Mouse (Mus musculus) gastrocnemius, adult 18-20 months (tissue): ENCODE results near the gene Xpot. TPM values are rescaled to one million over a fixed set of nuclear protein-coding genes. Genes with fewer than 3 reads are reported as not detected.
A peak's percentile ranks its signal among the peaks of the same experiment; 100 is the strongest.

Experiments used
- DNase-seq: peaks from one replicate; pipeline ENCODE4 v3.0.0; 2021; ENCODE audit warnings: low spot score
- long read RNA-seq, 2 experiments: library from polyadenylated mRNA; stranded (forward); transcript quantifications; one replicate each; pipeline ENCODE4 v2.0.0; 2021
- total RNA-seq, 2 experiments: library from RNA; stranded (reverse); gene quantifications; 2 replicates each; pipeline ENCODE4 v1.2.3; 2021

Gene Xpot
- 10 to 100 TPM; 23.9 to 27.7 TPM for total RNA-seq
- long read RNA-seq, experiment 1, partial matches to known transcripts: 0 of 24 reads
- long read RNA-seq, experiment 1, other reads (novel, unspliced or antisense): 24 of 24 reads
- long read RNA-seq, experiment 2, full-length matches to known transcripts: 3 of 18 reads
- long read RNA-seq, experiment 2, partial matches to known transcripts: 1 of 18 reads
- long read RNA-seq, experiment 2, other reads (novel, unspliced or antisense): 14 of 18 reads

DNA sequence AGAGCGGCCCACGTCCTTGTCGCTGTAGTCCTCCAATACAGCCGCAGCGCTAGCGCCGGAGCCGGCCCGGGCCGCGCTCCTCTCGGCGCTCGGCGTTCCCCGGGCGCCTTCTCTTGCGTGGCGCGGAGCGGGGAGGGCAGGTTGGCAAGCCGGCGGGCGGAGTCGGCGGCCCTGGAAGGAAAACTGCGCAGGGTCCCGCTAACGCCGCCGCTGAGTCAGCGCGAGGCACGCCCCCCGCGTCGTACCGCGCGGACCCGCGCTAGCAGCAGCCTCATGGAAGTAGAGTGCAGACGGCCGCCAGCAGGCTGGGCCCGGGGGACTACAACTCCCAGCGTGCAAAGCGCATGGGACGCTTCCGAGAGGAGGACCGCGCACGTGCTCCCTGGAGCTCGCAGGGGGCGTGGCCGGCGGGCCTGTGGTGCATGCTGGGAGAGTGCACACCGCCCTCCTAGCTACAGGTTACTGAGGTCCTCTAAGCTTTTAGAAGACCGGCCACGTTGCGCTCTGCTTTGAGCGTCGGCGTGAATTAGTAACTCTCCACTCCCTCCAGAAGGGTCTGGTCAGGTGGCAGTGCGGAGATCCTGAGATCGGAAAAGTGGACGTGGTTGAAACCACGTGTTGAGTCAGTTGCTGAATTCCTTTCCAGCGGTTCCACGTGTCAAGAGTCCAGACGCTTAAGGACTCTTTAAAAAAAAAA is at the start of gene Xpot:
Gene Xpot, minus strand, starts transcription at position 147 of the 697 bp plus-strand sequence.
- peak; percentile 97 for DNase-seq

DNA sequence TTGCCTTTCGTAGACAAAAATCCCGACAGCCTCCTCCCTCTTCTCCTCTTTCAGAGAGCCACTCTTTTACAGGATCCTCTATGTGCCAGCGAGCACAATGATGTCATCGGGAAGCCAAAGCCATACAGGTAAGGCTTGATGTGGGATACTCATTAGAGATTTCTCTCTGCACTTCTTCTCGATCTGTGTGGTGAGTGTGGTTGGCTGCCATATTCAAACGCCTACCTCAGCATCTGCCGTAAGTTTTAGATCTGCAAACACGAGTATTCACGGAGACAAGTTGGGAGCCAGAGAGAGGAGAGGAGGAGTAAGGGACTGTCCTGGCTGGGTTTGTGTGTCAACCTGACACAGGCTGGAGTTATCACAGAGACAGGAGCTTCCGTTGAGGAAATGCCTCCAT is 43.0 kb upstream of the Xpot start:
- DNase-seq: no peak

DNA sequence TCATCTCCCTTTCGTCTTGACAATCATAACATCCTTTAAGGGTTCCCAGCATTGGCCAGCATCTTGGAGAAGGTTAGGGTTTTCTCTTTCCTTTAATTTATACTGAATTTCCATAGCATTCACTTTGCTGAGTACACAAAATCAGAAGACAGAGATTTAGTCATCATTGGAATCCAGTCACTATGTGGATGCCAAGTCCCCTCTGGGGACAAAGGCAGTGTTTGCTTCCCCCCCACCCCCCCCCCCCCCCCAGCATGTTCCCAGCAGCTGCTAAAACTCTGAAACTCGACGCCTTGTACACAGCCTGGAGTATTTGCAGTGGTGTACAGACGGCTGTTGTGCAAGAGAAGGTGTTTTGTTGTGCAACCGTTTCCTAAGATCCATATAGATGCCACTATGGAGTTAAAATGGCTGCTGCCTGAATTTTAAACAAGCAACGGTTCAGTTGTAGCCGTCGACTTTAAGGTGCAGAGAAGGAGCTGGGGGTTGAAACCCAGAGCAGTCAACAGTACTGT is 39.6 kb upstream of the Xpot start:
- DNase-seq: no peak

DNA sequence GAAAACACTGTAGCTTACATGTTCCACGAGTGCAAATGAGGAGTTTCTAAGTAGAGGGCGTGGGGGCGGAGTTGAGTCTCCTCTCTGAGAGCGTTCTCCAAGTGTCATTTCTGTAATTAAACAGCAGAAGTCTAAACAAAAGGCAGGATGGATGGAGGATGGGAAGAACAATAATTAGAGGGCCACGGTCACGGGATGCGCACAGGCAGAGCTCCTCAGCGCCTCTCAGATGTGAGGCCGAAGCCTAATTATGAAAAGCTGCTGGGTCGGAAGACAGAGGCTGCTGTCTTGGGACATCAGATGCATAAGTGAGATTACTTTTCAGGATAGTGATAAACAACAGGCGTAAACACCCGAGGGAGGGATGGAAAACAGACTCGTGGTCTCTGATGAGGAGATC is 37.5 kb upstream of the Xpot start:
- DNase-seq: no peak

DNA sequence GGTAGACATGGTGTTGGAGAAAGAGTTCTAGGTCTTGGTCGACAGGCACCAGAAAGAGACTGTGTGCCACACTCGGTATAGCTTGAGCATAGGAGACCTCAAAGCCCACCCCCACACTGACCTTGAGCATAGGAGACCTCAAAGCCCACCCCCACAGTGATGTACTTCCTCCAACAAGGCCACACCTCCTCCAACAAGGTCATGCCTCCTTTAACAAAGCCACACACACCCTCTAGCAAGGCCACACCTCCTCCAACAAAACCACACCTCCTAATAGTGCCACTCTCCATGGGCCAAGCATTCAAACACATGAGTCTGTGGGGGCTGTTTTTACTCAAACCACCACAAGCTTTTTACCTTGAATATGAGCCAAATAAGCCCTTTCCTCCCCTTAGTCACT is 36.6 kb upstream of the Xpot start:
- no peak for DNase-seq

DNA sequence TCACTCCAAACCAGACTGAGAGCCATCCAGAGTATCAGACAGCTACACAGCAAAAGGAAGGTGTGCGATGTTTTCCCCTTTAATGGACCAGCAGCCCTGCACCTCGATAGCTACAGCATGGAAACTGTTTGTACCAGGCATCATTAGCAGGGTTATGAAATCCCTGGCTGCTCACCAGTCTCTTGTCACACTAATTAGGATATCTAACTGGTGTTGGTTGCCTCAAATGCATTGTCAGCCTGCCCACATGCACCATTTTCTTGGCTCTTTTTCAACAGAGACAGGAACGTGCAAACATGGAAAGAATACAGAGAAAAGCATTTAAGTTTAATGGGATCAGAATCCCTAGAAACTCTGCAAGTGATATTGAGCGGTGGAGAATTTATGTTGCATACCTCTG is 29.8 kb upstream of the Xpot start:
- no peak for DNase-seq

DNA sequence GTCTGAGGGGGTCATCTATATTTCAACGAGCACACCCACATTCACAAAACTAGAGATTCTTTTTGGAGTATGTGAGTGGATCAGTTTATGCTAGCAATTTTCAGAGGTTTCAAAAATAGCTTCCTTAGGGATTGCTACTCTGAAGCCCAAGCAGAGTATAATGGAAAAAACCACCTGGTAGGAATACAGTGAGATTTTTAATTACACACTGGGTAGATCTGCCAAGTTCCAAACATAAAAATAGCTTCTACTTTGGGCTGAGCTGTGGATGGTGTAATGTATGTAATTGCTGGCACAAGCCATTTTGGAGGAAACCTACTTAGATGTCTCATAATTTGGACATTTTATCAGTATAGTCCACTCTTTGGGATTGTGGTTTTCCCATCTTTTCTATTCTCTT is 26.9 kb upstream of the Xpot start:
- DNase-seq: no peak

DNA sequence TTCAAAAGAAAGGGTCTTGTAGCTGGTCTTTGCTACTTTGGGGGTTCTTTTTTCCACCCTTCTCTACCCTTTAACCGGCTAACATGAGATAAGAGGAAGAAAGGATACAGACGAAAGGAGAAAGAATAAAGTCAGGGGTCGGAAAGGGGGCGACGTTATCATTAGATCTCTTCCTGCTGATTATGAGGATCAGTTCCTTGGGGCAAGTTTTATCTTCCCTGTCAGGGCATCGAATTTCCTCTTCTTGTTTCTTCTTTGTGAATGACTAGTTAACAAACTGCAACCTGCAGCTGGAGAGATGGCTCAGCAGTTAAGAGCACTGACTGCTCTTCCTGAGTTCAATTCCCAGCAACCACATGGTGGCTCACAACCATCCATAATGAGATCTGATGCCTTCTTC is 20.2 kb upstream of the Xpot start:
- DNase-seq: no peak

DNA sequence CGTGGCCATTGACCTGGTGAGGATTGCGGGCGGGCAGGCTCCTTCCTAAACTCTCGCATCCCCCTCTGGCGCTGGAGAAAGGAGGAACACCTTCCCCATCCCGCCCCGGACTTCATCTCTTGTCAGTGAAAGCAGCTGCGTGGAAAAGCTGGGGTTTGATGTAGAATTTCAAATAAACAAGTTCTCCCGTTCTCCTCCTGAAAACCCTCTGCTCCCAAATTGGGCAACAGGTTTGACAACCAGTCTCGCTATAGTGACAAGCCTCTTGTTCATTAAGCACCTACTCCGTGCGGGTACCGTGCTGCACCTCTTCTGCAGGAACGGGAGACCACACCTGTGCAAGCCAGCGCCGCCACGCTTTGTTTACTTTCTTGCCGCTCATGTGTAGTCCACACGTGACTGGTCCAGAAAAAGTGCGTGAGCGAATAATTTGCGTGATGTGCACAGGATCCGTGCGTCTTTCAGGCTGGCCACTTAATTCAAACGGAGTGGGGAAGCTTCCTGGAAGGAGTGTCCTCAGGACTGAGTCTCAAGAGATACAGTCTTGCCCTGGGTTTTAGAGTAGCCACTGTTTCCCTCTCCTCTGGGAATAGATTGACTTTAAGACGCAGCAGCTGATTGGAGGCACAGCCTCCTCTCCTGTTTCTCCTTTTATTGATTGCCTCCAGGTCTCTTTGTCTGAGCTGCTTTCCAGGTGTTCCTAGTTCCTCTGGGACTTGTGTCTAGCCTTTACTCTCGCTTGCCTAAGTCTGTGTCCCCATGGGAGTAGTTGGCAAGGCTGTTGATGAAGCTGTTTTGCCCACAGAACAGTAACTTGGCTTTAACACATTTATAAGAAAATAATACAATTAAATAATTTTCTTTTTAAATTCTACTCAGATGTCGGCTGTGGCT is 16.2 kb upstream of the Xpot start:
- no peak for DNase-seq

DNA sequence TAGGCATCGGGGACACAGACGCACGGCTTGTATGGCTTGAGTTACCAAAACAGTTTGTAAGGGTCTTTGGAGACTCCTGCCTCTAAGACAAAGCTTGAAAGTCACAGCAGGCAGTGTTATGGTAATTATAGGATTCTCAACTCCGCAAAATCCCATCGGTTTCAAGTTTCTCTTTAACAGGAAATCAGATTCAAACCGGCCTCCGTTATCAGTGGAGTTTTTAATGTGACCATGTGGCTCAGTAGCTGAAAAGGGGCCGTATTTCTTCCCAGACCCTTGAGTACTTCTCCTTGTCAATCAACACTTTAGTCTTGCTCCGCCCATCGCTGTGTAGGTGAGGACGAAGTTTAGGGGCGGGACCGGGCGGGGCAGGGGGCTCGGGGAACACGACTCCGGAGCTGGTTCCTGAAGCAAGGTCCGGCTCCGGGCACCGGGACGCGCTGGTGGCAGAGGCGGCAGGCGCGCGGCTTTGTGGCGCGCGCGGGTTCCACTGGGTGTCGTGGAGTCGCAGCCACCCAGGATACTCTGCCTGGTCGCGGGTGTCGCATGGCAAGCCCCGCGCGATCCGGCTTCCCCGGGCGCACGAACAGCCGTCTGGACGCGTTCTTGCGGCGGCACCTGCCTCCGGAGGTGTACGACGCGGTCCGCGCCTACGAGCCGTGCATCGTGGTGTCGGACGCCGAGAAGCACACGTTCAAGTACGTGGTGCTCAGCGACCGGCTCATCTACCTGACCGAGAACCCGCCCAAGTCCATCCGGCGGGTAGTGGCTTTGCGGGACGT is 15.3 kb upstream of the Xpot start, which contains the start of gene D930020B18Rik:
Gene D930020B18Rik, plus strand, starts transcription at position 317 of the 782 bp plus-strand sequence.
- DNase-seq: no peak

DNA sequence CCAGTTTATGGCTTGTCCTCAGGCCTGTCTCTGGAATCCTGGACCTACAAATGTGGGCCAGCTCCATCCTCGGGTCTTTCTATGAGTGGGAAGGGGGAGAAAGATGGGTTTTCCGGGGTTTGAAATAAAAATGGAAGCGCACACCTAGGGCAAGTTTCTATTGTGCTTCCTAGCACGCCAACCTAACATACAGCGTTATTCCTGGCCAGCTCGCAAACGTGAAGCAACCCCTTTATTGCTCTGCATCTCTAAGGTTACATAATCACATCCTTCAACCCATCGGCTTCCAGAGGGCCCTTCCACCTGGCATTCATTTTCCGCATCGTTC is 14.8 kb upstream of the Xpot start:
- DNase-seq: no peak

DNA sequence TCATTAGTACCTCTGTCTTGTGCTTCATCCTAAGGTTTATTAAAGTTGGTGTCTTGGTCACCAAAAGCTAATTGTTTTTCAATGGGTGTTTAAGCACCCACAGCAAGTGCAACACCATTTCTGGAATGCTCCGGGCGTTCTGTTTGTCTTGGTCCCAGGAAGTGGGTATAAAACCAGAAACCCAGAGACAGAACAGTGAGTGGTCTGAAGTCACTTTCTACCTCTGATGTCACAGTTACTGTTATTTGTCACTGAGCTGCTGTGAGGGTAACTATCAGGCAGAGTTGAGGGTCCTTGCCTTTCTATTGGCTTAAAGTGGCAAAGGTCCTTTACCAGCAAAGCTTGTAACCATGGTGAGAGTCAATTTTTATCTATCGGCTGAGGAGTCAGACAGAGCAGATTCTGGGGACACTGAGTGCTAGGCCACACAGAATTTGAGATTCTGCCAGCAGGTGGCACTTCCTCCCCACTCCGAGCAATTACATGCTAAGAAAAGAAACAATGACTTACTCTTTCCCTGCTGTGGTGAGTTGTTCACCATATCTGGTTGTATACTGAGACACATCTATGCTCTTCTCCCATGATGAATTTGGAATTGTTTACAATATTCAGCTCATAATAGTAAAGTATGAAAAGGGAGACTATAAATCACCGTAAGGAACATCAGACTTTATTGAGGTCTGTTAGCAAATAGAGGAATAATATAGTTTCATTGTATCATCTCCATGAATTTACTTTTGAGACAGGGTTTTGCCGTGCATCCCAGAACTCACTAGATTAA is 14.2 kb upstream of the Xpot start:
- DNase-seq: no peak

DNA sequence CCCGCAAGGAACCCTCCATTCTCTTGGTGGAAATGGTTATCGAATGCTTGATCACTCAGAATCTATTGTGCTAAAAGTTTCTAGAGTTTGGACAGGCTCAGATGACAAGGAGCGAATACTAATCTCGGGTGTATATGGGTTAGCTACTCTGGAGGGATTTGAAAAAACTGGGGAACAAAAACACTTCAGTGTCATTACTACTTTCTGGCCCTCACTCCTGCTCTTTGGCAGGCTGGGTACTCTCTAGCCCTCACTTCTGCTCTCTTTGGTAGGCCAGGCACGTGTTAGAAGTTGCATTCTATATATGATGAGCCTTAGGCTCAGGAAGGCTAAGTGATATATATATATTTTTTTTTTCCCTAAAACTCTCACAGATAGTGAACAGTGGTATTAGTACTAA is 13.4 kb upstream of the Xpot start:
- no peak for DNase-seq

DNA sequence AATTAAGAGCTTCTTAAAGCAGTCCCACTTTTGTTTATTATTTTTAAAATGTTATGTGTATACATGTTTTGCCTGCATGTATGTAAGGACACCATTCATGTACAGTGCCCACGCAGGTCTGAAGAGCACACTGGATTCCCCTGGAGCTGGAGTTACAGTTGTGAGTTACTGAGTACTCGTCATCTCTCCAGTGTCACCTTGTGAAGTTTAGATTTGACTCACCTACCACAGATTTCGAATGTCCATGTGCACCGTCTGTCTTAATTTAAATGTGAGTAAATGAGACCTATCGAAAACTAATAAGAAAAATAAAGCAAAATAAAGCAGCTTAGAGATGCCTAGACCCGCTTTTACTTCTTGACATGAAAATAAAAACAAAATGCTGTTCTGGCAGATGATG is 10.1 kb upstream of the Xpot start:
- no peak for DNase-seq

DNA sequence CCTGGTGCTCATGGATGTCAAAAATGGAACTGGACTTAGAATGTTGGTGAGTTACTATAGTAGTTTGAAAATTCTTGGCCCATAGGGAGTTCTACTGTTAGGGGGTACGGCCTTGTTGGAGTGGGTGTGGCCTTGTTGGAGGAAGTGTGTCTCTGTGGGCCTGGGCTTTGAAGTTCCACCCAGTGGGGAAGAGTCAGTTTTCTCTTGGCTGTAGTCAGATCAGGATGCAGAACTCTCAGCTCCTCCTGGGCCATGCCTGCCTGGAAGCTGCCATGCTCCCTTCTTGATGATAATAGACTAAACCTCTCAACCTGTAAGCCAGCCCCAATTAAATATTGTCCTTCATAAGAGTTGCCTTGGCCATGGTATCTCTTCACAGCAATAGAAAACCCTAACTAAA is 8.0 kb upstream of the Xpot start:
- DNase-seq: no peak

DNA sequence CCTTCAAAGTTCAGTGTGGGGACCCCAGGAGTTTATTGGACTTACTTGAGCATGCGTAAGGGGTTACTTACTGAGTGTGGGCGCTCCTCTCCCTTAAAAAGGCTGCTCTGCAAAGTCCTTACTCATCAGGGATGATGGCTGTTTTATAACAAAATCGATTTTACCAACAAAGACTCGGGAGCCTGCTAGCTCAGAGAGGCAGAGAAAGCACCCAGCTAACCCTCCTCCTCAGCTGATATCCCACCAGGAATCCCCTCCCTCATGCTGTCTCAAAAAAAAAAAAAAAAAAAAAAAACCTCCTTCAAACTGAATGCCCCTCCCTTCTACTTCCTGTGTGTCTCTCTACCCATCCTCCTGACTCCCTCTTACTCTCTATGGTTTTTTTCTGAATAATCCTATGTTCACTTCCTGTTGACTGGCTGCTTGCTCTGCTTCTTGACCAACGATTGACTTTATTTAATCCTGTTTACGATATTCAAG is 2.5 kb upstream of the Xpot start:
- DNase-seq: no peak

DNA sequence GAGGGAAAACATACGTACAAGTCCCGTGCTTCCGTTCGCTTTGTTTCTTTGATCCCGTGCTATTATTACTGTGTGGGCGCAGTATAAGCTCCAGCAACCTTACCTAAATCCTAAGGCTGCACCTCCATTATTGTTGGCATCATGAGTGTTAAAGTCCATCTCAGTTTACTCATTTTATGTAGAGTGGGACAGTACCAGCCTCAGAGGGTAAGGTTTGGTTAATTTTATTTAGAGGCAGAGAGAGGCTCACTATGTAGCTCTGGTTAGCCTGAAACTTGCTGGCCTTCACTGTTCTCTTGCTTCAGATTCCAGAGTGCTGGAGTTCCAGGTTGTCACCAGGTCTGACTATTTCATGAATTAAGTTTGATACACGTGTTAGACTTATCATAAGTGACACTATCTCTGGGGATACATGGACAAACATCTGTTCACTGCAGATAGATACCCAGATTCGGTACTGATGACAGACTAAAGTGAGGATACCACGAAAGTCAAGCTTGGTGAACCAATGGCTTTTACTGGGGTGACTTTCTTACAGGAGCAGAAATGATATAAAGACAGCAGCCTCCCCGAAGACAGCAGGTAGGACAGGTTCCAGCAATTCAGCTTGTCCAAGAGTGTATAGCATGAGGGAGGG is 1.2 kb upstream of the Xpot start:
- no peak for DNase-seq

DNA sequence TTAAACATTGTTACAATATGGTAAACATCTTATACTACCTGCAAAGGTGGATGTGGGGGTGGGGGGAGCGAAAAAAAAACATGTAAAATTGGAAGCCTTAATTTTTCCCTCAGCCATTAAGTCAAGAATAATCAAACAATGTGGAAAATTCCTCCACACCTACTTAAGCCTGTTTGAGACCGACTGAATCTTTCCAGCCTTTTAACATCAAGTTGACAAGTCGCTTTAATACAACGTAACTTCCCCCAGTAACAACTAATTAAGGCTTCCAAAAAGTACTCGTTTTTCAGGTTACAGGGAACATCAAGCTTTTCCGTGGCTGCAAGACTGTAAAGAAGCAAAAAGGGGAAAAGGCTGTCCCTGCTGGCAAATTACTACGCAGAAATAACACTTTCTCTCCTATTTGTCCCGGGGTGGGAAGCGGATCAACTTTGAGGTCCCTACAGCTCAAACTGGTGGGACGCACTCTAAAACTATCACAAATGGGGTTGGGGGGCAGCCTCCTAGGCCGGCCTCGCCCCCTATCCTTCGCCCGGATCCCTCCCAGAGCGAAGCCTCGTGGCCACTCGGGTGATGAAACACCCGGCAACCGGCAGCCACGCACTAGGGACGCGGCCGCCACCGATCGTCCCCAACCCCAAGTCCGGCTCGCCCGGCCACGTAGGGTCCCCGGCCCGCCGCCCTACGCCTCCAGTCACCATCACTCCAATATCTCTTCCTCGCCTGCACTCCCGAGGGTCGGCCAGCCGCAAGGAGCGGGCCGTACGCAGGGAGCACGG is 536 bp downstream of the Xpot start:
- no peak for DNase-seq

DNA sequence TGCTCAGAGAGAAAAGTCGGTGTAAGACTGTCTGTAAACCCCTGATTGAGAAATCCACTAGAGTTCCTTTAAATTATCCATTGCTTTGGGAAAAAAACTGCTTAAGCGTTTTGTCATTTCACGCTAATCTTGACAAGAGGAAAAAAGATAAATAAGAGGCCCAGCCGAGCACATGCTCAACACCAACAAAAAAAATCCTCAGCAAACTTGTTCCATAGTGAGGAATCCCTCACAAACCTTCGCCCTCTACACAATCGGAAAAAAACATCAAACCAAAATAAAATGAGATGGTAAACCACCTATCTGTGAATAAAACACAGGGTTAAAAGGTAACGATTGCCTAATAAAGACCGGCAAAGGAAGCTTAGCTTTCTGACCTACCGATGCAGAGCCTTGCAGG is 1.1 kb downstream of the Xpot start:
- no peak for DNase-seq
